Mouse (Mus musculus): Measurements from ENCODE around the gene Spcs1. TPM values are rescaled to one million over a fixed set of nuclear protein-coding genes. Genes with fewer than 3 reads are reported as not detected.
A peak's percentile ranks its signal among the peaks of the same experiment; 100 is the strongest.

Spcs1 gene
- total and polyA plus RNA-seq, 3 experiments, result 188 to 419 (median 208) TPM

GRCm38 (mm10) chr14:31000356-31000755 lies 1.1 kb downstream of the Spcs1 start:
- no peaks in the 10 kb centered on the region for H3K27me3 ChIP-seq (ENCODE audit: control insufficient read depth in 1 of 2, insufficient read depth in 2 of 2, low read length in 2 of 2)
- H3K4me1 ChIP-seq (ENCODE audit: control insufficient read depth in 1 of 2, insufficient read depth in 2 of 2, low read length in 2 of 2), result peaks cover 4 to 9% of the 10 kb centered on the region in 2 experiments
- peaks cover 16% of the 10 kb centered on the region for H3K79me2 ChIP-seq (ENCODE audit: control insufficient read depth, insufficient read depth, low read length, poor library complexity)
- peak overlapping the region; percentile 95 to 98 for H3K4me3 ChIP-seq (ENCODE audit: control insufficient read depth in 1 of 2, insufficient read depth in 1 of 2, low read depth in 2 of 2, low read length in 2 of 2)
- H3K9ac ChIP-seq (ENCODE audit: control insufficient read depth, low read depth, low read length, poor library complexity, severe bottlenecking), result peak overlapping the region; percentile 93
- DNase-seq (ENCODE audit: low read depth, low spot score), result no peak
- H3K9me3 ChIP-seq (replicated peaks; ENCODE audit: insufficient read depth, low read length), result no peaks in the 10 kb centered on the region
- TF ChIP-seq UBTF (IDR thresholded peaks at IDR 0.05; ENCODE audit: borderline replicate concordance, insufficient read depth, low read depth, low read length) (no peak), USF2 (IDR thresholded peaks at IDR 0.05; ENCODE audit: borderline replicate concordance in 1 of 2, insufficient read depth in 1 of 2, low read depth in 1 of 2, low read length in 2 of 2) (no peak), CHD1 (IDR thresholded peaks at IDR 0.05; ENCODE audit: low read depth, low read length) (0 out of 2 replicates have a peak, but pooled peaks have one; percentile 48), MYC (IDR thresholded peaks at IDR 0.05; ENCODE audit: low read depth, low read length) (no peak), TBP (IDR thresholded peaks at IDR 0.05; ENCODE audit: low read depth, low read length) (no peak)
- H3K36me3 ChIP-seq (ENCODE audit: control insufficient read depth in 1 of 2, insufficient read depth in 2 of 2, low read length in 2 of 2), result peaks cover 2 to 15% of the 10 kb centered on the region in 2 experiments; a peak in 3 of 4 replicates
- peak overlapping the region; percentile 77 for H3K27ac ChIP-seq (ENCODE audit: control insufficient read depth, low read depth, low read length)

- DNase-seq (ENCODE audit: low read depth, low spot score), result no peak
- TF ChIP-seq CTCF (IDR thresholded peaks at IDR 0.05 in 2 of 3, conservative IDR thresholded peaks at IDR 0.05 in 1 of 3; ENCODE audit: control insufficient read depth in 1 of 3, insufficient read depth in 1 of 3, low read depth in 2 of 3, low read length in 3 of 3, poor library complexity in 1 of 3, severe bottlenecking in 1 of 3) (no peak), UBTF (IDR thresholded peaks at IDR 0.05; ENCODE audit: borderline replicate concordance, insufficient read depth, low read depth, low read length) (no peak), ZKSCAN1 (IDR thresholded peaks at IDR 0.05; ENCODE audit: low read depth, low read length) (no peak), POLR2AphosphoS5 (IDR thresholded peaks at IDR 0.05; ENCODE audit: borderline replicate concordance, low read depth, low read length) (no peak), NELFE (IDR thresholded peaks at IDR 0.05; ENCODE audit: low read depth, low read length) (no peak), GABPA (IDR thresholded peaks at IDR 0.05; ENCODE audit: low read depth, low read length) (no peak), KAT2A (conservative IDR thresholded peaks at IDR 0.05; ENCODE audit: low read depth, low read length) (no peak), CHD1 (IDR thresholded peaks at IDR 0.05; ENCODE audit: low read depth, low read length) (no peak), TBP (IDR thresholded peaks at IDR 0.05; ENCODE audit: low read depth, low read length) (no peak), BHLHE40 (IDR thresholded peaks at IDR 0.05; ENCODE audit: borderline replicate concordance, low read depth, low read length) (no peak), ZC3H11A (IDR thresholded peaks at IDR 0.05; ENCODE audit: low read depth, low read length) (no peak), ZNF384 (IDR thresholded peaks at IDR 0.05; ENCODE audit: low read depth, low read length) (no peak), RCOR1 (IDR thresholded peaks at IDR 0.05; ENCODE audit: low read depth, low read length) (no peak)
- H3K9ac ChIP-seq (ENCODE audit: control insufficient read depth, low read depth, low read length, poor library complexity, severe bottlenecking), result no peak overlapping the region
- H3K79me2 ChIP-seq (ENCODE audit: control insufficient read depth, insufficient read depth, low read length, poor library complexity), result peaks cover 12% of the 10 kb centered on the region
- no peaks in the 10 kb centered on the region for H3K9me3 ChIP-seq (replicated peaks; ENCODE audit: insufficient read depth, low read length)
- no peak overlapping the region for H3K27ac ChIP-seq (ENCODE audit: control insufficient read depth, low read depth, low read length)
- no peak overlapping the region for H3K4me3 ChIP-seq (ENCODE audit: control insufficient read depth in 1 of 2, insufficient read depth in 1 of 2, low read depth in 2 of 2, low read length in 2 of 2)
- peaks cover 2 to 7% of the 10 kb centered on the region in 2 experiments; a peak in 3 of 4 replicates for H3K36me3 ChIP-seq (ENCODE audit: control insufficient read depth in 1 of 2, insufficient read depth in 2 of 2, low read length in 2 of 2)
- peaks cover 0 to 3% of the 10 kb centered on the region in 2 experiments; a peak in 2 of 4 replicates for H3K4me1 ChIP-seq (ENCODE audit: control insufficient read depth in 1 of 2, insufficient read depth in 2 of 2, low read length in 2 of 2)
- H3K27me3 ChIP-seq (ENCODE audit: control insufficient read depth in 1 of 2, insufficient read depth in 2 of 2, low read length in 2 of 2), result no peaks in the 10 kb centered on the region
Observed at GRCm38 (mm10) chr14:30996417-30996816, 5.1 kb downstream of the Spcs1 start.
